Mouse (Mus musculus) lung, adult 2 months (tissue): ENCODE data around the gene 1700020L24Rik. TPM values are rescaled to one million over a fixed set of nuclear protein-coding genes. Genes with fewer than 3 reads are reported as not detected.

Experiments used
- DNase-seq: peaks from one replicate; pipeline ENCODE4 v3.0.0; 2022
- H3K4me1 ChIP-seq: fragments of 200-500 bp; 2 replicates; pipeline ENCODE4 v1.6.1; 2011; ENCODE audit warnings: low read length; ENCODE audit not compliant: control insufficient read depth, insufficient read depth
- H3K4me3 ChIP-seq: fragments of 200-500 bp; replicated peaks from 2 replicates; pipeline ENCODE3; 2011; ENCODE audit warnings: low read depth, mild to moderate bottlenecking, control low read depth, low read length; ENCODE audit errors: extremely low read depth
- CTCF ChIP-seq: fragments of 200-500 bp; IDR thresholded peaks from 2 replicates; pipeline ENCODE4 v1.5.1; 2011; ENCODE audit warnings: mild to moderate bottlenecking, low read length, control low read depth; ENCODE audit not compliant: insufficient read depth
- POLR2A ChIP-seq: fragments of 200-500 bp; IDR thresholded peaks from 2 replicates; pipeline ENCODE4 v1.6.1; 2011; ENCODE audit warnings: low read depth, mild to moderate bottlenecking, control low read depth, low read length, borderline replicate concordance; ENCODE audit errors: extremely low read depth
- WGBS: fragments of 180-500 bp; shearing (Covaris S2); methylation state at CpG from one replicate; pipeline ENCODE4 v1.1.7; 2018; 5-methylcytosine and 5-hydroxymethylcytosine counted together
- polyA plus RNA-seq: library from polyadenylated mRNA; depleted of rRNA; stranded (reverse); fragments of >200 nt; gene quantifications from 2 replicates; pipeline ENCODE4 v1.2.3, GENCODE M21; 2012; rRNA removed

Gene 1700020L24Rik
- polyA plus RNA-seq, 1 experiment = not detected

DNA sequence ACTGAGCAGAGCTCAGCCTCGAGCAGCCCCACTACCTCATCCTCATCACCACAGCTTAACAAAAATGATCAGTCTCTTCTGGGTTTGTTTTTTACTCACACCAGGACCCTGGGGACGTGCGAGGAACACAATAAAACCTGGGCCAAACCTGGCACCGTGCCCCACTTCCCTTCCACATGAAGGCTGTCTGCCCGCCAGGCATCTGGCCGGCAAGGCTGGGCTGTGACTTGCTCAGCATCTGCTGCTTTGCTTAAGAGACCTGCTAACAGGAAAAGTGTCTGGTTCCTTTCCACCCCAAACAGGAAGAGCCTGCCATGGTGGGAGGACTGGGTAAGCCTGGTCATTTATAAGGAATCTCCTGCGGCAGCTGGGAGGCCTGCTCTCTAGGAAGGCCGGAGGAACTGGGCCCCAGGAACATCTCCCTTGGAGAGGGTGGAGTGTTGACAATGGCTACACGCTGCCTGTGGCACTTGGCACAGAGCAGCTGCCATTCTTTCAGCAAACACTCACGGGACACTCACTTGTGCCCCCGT lies 29.7 kb downstream of the 1700020L24Rik start:
- no peak for TF ChIP-seq CTCF
- TF ChIP-seq POLR2A = no peak
- DNase-seq = peak; percentile 51
- 16% methylated on average over 11 of the region's 11 CpGs for WGBS
- H3K4me1 ChIP-seq = peaks cover 17% of the 10 kb centered on the region
- no peak overlapping the region for H3K4me3 ChIP-seq

DNA sequence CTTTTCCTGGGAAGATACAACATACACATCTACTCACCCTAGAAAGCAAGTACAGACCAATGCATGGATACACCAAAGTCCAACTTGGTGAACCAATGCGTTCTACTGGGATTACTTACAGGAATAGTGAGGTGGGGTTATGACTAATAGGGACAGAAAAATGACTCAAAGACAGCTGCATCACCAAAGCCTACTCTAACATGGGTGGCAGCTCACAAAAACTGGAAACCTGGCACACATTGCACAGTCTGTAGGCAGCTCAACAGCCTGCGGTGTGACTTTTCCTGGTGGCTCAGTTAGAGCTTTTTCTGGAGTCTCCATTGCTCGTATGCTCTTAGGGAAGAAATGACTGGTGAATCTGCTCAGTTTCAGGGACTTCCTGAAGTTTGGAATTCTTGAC lies 31.3 kb downstream of the 1700020L24Rik start:
- TF ChIP-seq POLR2A (no peak), CTCF (no peak)
- no peak for DNase-seq
- Histone ChIP-seq H3K4me1 (peaks cover 15% of the 10 kb centered on the region), H3K4me3 (no peak overlapping the region)
- WGBS = 96% methylated on average over 3 of the region's 3 CpGs

DNA sequence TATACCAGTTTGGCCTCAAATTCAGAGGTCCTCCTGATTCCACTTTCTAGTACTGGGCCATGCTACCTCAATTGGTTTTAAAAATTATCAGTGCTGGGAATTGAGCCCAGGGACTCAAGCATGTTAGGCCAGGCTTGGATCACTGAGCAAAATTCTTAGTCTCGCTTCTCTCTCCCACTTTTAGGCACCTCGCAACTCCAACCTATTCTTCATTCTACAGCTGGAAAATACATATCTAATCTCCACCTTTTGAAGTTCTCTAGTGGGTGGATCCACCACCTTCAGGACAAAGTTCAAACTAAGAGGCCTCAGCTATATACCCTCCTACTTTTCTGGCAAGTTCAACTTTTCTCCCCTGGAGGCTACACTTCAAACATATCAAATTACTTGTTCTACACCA lies 34.3 kb downstream of the 1700020L24Rik start:
- WGBS = 89% methylated on average over 2 of the region's 2 CpGs
- no peak overlapping the region for H3K4me3 ChIP-seq
- TF ChIP-seq POLR2A (no peak), CTCF (no peak)
- peaks cover 6% of the 10 kb centered on the region for H3K4me1 ChIP-seq
- DNase-seq = no peak

DNA sequence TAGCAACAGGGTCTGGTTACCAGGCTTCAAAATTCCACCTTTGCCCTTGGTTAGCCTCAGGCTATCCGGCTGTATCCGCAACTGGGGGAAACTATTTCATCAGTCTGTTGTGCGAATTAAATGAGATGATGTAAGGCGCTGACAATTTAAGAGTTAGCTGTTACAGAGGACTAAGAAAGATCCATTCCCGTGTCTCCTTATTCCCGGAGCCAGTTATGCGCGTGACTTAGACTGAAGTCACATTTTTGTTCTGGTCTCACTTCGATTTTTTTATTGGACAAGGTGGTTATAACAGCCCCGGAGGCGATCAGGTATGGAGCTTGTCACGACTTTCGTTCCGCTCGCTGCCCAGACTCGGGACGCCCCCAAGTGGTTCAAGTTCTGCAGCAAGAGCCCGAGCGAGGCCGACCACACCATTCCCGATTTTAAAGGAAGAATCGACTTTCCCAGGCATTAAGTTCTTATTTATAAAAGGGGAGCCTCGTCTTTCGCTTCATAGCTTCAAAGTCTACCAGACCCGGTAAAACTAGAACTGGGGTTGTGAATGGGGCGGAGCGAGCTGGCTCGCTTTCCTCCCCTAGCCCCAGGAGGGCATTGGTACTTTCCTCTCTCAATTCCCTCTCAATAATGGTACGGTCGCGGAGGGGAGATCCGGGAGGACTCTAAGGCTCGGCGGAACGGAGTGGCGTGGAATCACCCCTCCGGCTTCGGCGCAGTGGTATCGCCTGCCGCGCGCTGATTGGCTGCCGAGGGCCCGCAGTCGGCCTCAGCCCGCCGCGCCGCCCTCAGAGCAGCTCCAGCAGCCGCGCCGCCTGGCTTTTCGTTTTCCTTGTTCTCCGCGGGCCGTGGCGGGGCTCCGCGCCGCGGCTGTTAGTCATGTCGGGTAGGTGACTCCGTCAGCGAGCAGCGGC lies 35.1 kb downstream of the 1700020L24Rik start, which contains the start of gene Taf15:
TSS of gene Taf15 (plus strand) at position 763 of the 911 bp plus-strand sequence.
- DNase-seq = peak; percentile 96
- Histone ChIP-seq H3K4me3 (peak within 1 kb of the TSS; percentile 78), H3K4me1 (peaks cover 4% of the 10 kb centered on the region)
- 1% methylated on average over 66 of the region's 66 CpGs for WGBS
- TF ChIP-seq POLR2A (peak; percentile 76; the same call in 1 of the 2 replicates), CTCF (peak; percentile 63)

DNA sequence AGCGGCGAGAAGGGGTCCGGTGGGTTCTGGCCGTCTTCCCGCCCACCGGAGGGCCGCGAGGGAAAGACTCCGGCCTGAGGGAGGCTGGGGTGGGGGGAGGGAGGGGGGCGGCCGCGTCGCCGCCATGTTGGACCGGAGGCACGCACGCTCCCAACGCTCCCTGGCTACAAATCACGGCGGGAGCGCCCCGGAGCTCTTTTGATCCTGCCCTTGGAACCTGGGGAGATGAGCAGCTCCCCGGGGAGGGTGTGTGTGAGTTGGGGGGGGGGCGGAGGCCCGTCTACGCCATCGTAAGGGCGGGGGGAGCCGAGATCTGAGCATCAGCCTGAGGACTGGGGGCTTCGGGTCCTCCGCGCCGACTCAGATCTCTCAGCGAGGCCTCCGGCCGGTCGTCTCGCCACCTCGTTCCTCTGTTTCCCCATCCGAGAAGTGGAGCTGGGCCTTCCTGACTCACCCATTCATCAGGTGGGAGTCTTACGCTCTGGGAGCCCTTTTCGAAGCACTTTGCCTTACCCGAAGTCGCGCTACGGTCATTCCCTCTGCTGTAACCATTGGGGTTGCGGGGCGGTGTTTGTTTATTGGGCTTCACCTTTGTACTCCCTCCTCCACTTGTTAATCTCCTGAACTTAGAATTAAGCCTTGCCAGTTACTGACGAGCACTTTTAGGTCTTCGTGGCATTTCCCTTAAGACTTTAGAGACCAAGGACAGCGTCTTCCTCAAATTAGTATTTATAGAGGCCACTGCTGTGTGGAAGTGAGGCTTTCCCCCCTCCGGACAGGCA lies 35.9 kb downstream of the 1700020L24Rik start:
- no peak for TF ChIP-seq POLR2A
- no peak for TF ChIP-seq CTCF
- Histone ChIP-seq H3K4me3 (peak overlapping the region; percentile 78), H3K4me1 (peaks cover 4% of the 10 kb centered on the region)
- DNase-seq = peak; percentile 31
- WGBS = under 1% methylated on average over 50 of the region's 52 CpGs

Other genes with a start within 250 kb of the 1700020L24Rik start
- gene Slfn3, start 246.3 kb upstream of the 1700020L24Rik start, polyA plus RNA-seq = 0.38 and 0.85 TPM in 2 replicates
- 0.02 and 0.17 TPM in 2 replicates for gene Slfn14, start 151.0 kb upstream of the 1700020L24Rik start, polyA plus RNA-seq
- gene Ap2b1, start 138.7 kb upstream of the 1700020L24Rik start, polyA plus RNA-seq = 31.4 and 43.9 TPM in 2 replicates
- gene Pex12, start 135.1 kb upstream of the 1700020L24Rik start, polyA plus RNA-seq = 6.5 and 6.7 TPM in 2 replicates
- 1.9 and 2.4 TPM in 2 replicates for gene Rasl10b, start 28.5 kb upstream of the 1700020L24Rik start, polyA plus RNA-seq
- gene Gas2l2, start 8.2 kb upstream of the 1700020L24Rik start, polyA plus RNA-seq = 2.8 TPM in 2 replicates
- gene Mmp28, start 25.4 kb downstream of the 1700020L24Rik start, polyA plus RNA-seq = 20.1 and 33.3 TPM in 2 replicates
- gene Taf15, start 35.4 kb downstream of the 1700020L24Rik start, polyA plus RNA-seq = 8.5 and 10.7 TPM in 2 replicates
- gene Heatr9, start 84.5 kb downstream of the 1700020L24Rik start, polyA plus RNA-seq = 0.06 TPM in 1 of 2 replicates, not detected in the other
- 70.3 and 198 TPM in 2 replicates for gene Ccl5, start 92.8 kb downstream of the 1700020L24Rik start, polyA plus RNA-seq
- gene Ccl9, start 141.0 kb downstream of the 1700020L24Rik start, polyA plus RNA-seq = 3.6 and 8.0 TPM in 2 replicates
- 64.7 and 98.8 TPM in 2 replicates for gene Ccl6, start 155.4 kb downstream of the 1700020L24Rik start, polyA plus RNA-seq
- gene Rpl9-ps1, start 207.9 kb downstream of the 1700020L24Rik start, polyA plus RNA-seq = not detected in 2 replicates
- 4.3 and 5.7 TPM in 2 replicates for gene Ccl3, start 211.7 kb downstream of the 1700020L24Rik start, polyA plus RNA-seq
- 2.6 and 3.2 TPM in 2 replicates for gene Ccl4, start 224.9 kb downstream of the 1700020L24Rik start, polyA plus RNA-seq